Mouse (Mus musculus): ENCODE data around the gene Vps52. TPM values are rescaled to one million over a fixed set of nuclear protein-coding genes. Genes with fewer than 3 reads are reported as not detected.
"Not testable (repeated sequence)": the region's sequence is repeated elsewhere in the genome, so short reads cannot be mapped to it uniquely, and the experiment has no call there.

The Vps52 gene
- total and polyA plus RNA-seq, 3 experiments, result 38.1 to 47.8 (median 39.1) TPM

DNA sequence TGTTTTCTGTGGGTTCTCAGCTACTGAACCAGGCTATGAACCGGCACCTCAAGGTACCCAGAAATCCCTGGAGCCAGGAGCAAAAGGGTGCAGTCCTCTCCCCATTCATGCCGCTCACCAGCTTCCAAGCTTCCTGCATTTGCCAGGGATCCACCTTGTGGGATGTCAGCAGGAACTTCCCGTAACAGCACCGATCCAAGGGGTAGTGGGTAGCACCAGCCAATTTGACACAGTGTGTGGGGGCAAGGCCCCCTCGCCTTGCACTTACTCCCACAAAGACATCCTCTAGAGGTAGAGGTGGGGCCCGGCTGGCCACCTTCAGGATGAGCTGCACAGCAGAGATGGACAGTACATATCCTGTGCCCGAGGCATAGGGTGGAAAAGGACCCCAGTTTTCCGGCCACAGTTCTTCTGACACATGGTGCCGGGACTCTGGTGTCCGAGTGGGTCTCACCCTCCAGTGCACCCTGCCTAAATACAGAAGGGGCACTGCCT lies 5.4 kb upstream of the Vps52 start:
- 71% methylated on average over 10 of the region's 10 CpGs for WGBS
- peak in 1 of 2 experiments; percentile 16 for DNase-seq
- no peaks in the 10 kb centered on the region for H3K27me3 ChIP-seq (ENCODE audit: control insufficient read depth, insufficient read depth, low read length)
- TF ChIP-seq POLR2A (IDR thresholded peaks at IDR 0.05; ENCODE audit: insufficient read depth, low read depth, low read length) (no peak), EP300 (IDR thresholded peaks at IDR 0.05; ENCODE audit: insufficient read depth, low read depth, low read length) (no peak), CTCF (IDR thresholded peaks at IDR 0.05) (no peak)
- H3K27ac ChIP-seq, result peak overlapping the region; percentile 67; the same call in 1 of the 2 replicates
- no peaks in the 10 kb centered on the region for H3K79me2 ChIP-seq (replicated peaks; ENCODE audit: control insufficient read depth, insufficient read depth, low read length)
- peak overlapping the region; percentile 68 for H3K4me3 ChIP-seq
- peak overlapping the region; percentile 74; the same call in 1 of the 2 replicates for H3K9ac ChIP-seq (ENCODE audit: low read depth, low read length)
- H3K4me1 ChIP-seq (ENCODE audit: control insufficient read depth, insufficient read depth, low read length), result peaks cover 7% of the 10 kb centered on the region
- H3K36me3 ChIP-seq (ENCODE audit: control insufficient read depth, insufficient read depth, low read length), result peaks cover 3% of the 10 kb centered on the region; the same call in 1 of the 2 replicates
- intact Hi-C loops (cut with DNase I), result no loop called here

DNA sequence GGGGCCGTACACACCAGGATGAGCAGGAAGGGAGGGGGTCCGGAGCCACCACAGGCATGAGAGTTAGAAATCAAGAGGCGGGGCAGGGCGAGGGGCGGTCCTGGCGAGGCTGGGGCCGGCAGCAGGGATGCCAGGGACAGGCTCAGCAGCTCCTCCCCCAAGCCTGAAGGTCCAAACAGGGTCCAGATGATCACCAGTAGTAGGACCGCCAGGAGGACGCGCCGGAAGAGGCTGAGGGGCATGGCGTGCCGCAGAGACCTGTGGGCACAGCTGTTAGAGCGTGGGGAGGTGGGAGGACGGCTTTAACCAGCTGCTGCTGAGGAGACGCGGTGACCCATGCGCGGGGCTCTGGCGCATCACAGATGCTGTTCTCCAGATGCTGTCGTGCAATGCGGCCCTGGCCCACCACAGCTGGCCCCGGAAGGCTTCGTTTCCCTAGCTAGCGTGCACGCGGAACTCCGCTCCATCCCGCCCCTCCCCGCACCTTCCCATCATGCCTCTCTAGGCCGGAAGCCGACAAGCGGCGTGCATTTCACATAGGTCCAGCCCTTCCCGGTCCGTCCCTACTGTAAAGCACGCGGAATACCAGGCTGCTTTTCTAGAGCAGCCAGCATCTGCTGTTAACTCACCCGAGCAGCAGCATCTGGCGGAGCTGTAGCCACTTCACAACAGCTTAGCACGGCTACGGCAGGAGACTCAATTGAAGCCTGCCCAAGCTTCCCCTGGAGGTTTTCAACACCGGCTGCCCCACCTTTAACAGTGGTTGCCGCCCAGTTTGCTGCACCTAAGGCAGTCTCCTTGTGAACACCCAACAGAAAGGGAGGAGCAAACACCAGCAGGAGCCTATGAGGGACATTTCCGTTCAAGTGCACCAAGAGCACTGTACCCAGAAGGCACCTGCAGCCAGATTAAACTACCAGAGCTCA lies 4.3 kb upstream of the Vps52 start, which contains the start of gene B3galt4:
Gene B3galt4, minus strand, starts transcription at position 468 of the 926 bp plus-strand sequence.
- peak; percentile 80 to 83 for DNase-seq
- H3K4me1 ChIP-seq (ENCODE audit: control insufficient read depth, insufficient read depth, low read length), result peaks cover 7% of the 10 kb centered on the region
- H3K27me3 ChIP-seq (ENCODE audit: control insufficient read depth, insufficient read depth, low read length), result no peaks in the 10 kb centered on the region
- intact Hi-C loops (cut with DNase I), result loop anchor here (1.0 kb wide), 1 partner anchor 11 kb away; the partner anchor contains the start of genes Pfdn6 and Wdr46
- TF ChIP-seq EP300 (IDR thresholded peaks at IDR 0.05; ENCODE audit: insufficient read depth, low read depth, low read length) (no peak), CTCF (IDR thresholded peaks at IDR 0.05) (no peak), POLR2A (IDR thresholded peaks at IDR 0.05; ENCODE audit: insufficient read depth, low read depth, low read length) (no peak; the same call in none of the 2 replicates)
- peak within 1 kb of the TSS; percentile 74 for H3K9ac ChIP-seq (ENCODE audit: low read depth, low read length)
- peaks cover 3% of the 10 kb centered on the region; the same call in 1 of the 2 replicates for H3K36me3 ChIP-seq (ENCODE audit: control insufficient read depth, insufficient read depth, low read length)
- peak within 1 kb of the TSS; percentile 67 for H3K27ac ChIP-seq
- H3K4me3 ChIP-seq, result peak within 1 kb of the TSS; percentile 68
- WGBS, result 1% methylated on average over 45 of the region's 45 CpGs
- no peaks in the 10 kb centered on the region for H3K79me2 ChIP-seq (replicated peaks; ENCODE audit: control insufficient read depth, insufficient read depth, low read length)

DNA sequence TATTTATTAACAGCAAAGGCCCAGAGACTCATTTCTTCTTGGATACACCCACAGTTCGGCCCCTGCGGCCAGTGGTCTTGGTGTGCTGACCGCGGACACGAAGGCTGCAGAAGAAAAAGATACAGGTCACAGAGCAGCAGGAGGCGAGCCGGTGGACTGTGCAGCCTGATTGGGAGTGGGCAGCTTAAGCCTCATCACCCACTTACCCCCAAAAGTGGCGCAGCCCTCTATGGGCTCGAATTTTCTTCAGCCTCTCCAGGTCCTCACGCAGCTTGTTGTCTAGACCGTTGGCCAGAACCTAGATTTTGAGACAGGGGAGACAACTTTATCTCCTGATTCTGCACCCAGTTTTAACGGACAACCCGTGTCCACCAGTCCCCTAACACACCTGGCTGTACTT lies 3.6 kb upstream of the Vps52 start:
- H3K36me3 ChIP-seq (ENCODE audit: control insufficient read depth, insufficient read depth, low read length); H3K4me3 ChIP-seq; intact Hi-C loops (cut with DNase I); H3K79me2 ChIP-seq (replicated peaks; ENCODE audit: control insufficient read depth, insufficient read depth, low read length); H3K27ac ChIP-seq; H3K4me1 ChIP-seq (ENCODE audit: control insufficient read depth, insufficient read depth, low read length); H3K9ac ChIP-seq (ENCODE audit: low read depth, low read length); H3K27me3 ChIP-seq (ENCODE audit: control insufficient read depth, insufficient read depth, low read length): not testable (repeated sequence)
- WGBS, result 82% methylated on average over 13 of the region's 13 CpGs
- peak in 1 of 2 experiments; percentile 21 for DNase-seq

DNA sequence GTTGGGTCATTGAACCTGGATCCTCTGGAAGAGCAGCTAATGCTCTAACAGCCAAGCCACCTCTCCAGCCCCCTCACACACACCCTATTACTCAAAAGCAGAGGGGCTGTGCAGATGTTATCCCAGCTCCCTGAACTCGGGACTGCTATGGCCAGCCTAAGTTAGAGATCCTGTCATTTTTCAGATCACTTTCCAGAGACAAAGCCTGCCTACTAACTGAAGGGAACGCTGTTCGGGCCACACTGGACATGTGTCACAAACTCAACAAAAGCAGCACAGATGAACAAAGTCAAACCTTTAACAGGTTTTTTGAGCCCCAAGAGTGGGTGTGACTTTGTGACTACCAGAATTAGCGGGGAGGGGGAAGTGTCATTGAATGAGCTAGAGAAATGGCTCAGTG lies 2.7 kb upstream of the Vps52 start:
- no peak for DNase-seq
- Histone ChIP-seq H3K4me3 (no peak overlapping the region), H3K27ac (no peak overlapping the region), H3K9ac (ENCODE audit: low read depth, low read length) (no peak overlapping the region), H3K36me3 (ENCODE audit: control insufficient read depth, insufficient read depth, low read length) (peaks cover 3% of the 10 kb centered on the region; the same call in 1 of the 2 replicates), H3K4me1 (ENCODE audit: control insufficient read depth, insufficient read depth, low read length) (peaks cover 7% of the 10 kb centered on the region), H3K79me2 (replicated peaks; ENCODE audit: control insufficient read depth, insufficient read depth, low read length) (no peaks in the 10 kb centered on the region), H3K27me3 (ENCODE audit: control insufficient read depth, insufficient read depth, low read length) (no peaks in the 10 kb centered on the region)
- 80% methylated on average over 4 of the region's 4 CpGs for WGBS
- intact Hi-C loops (cut with DNase I), result no loop called here
- TF ChIP-seq CTCF (IDR thresholded peaks at IDR 0.05), result no peak
- no peak for TF ChIP-seq POLR2A (IDR thresholded peaks at IDR 0.05; ENCODE audit: insufficient read depth, low read depth, low read length)
- TF ChIP-seq EP300 (IDR thresholded peaks at IDR 0.05; ENCODE audit: insufficient read depth, low read depth, low read length), result no peak

DNA sequence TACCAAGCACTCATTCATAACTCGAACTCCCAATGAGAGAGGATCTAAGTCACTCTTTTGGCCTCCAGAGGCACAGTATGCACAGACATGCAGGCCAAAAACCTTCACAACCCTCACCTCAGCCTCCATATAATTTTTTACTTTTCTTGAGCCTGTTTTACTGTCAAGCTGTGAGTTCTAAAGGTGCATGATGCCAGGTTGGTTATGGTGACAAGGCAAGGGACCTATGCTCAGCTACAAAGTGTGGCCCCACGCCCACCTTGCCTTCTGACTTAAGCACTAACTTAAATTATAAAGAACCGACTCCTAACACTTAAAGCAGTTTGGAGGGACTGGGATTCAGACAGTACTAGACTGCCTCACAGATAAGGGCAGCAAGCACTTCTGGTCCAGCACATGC lies 2.3 kb upstream of the Vps52 start:
- intact Hi-C loops (cut with DNase I), result no loop called here
- no peaks in the 10 kb centered on the region for H3K79me2 ChIP-seq (replicated peaks; ENCODE audit: control insufficient read depth, insufficient read depth, low read length)
- TF ChIP-seq CTCF (IDR thresholded peaks at IDR 0.05), result no peak
- TF ChIP-seq POLR2A (IDR thresholded peaks at IDR 0.05; ENCODE audit: insufficient read depth, low read depth, low read length), result no peak
- no peak for TF ChIP-seq EP300 (IDR thresholded peaks at IDR 0.05; ENCODE audit: insufficient read depth, low read depth, low read length)
- H3K4me3 ChIP-seq, result no peak overlapping the region
- peaks cover 3% of the 10 kb centered on the region; the same call in 1 of the 2 replicates for H3K36me3 ChIP-seq (ENCODE audit: control insufficient read depth, insufficient read depth, low read length)
- peaks cover 7% of the 10 kb centered on the region for H3K4me1 ChIP-seq (ENCODE audit: control insufficient read depth, insufficient read depth, low read length)
- H3K27ac ChIP-seq, result no peak overlapping the region
- no peak for DNase-seq
- no peaks in the 10 kb centered on the region for H3K27me3 ChIP-seq (ENCODE audit: control insufficient read depth, insufficient read depth, low read length)
- 71% methylated on average over 3 of the region's 3 CpGs for WGBS
- H3K9ac ChIP-seq (ENCODE audit: low read depth, low read length), result no peak overlapping the region

Measured in heart, adult 2 months (tissue).